Mouse (Mus musculus) liver, embryonic 18 days (tissue): Measurements from ENCODE around the gene Kera. TPM values are rescaled to one million over a fixed set of nuclear protein-coding genes. Genes with fewer than 3 reads are reported as not detected.

Experiments
- polyA plus RNA-seq: library from polyadenylated mRNA; depleted of rRNA; stranded (reverse); fragments of >200 nt; gene quantifications from 2 replicates; pipeline ENCODE4 v1.2.3, GENCODE M21; 2012; rRNA removed

The Kera gene
- polyA plus RNA-seq: not detected in 2 replicates

GRCm38 (mm10) chr10:97606579-97606978, at the start of gene Kera:
Gene Kera, plus strand, starts transcription at chr10:97606879.

GRCm38 (mm10) chr10:97564957-97565856, 41.5 kb upstream of the Kera start, which contains the start of gene Lum:
Gene Lum, plus strand, starts transcription at chr10:97565128.

DNA sequence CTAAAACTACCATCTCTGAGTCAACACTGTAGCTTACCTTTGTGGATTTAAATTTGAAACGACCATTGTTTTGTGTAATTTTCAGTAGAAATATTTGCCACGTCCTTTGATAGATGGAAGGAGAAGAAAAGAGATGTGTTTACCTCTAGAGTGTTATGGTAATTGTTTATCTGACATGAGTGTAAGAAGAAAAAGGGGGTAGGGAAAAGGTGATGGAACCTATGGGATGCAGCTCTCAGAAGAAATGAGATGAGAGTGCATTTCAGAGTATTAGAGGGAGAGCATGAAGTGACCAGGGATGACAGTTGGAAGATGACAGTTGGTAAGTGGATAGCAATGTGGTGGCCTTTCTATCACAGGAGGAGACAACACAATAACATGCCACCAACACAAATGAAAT, 37.1 kb downstream of the Kera start, which contains the start of gene Epyc:
Gene Epyc, plus strand, starts transcription at position 301 of the 400 bp plus-strand sequence.

Other genes with a start within 250 kb of the Kera start
- gene Dcn, start 127.3 kb upstream of the Kera start, polyA plus RNA-seq: 88.6 and 90.8 TPM in 2 replicates
- gene Lum, start 41.8 kb upstream of the Kera start, polyA plus RNA-seq: 20.1 and 20.8 TPM in 2 replicates
- not detected in 2 replicates for gene Epyc, start 37.2 kb downstream of the Kera start, polyA plus RNA-seq
- not detected in 2 replicates for gene Ccer1, start 86.2 kb downstream of the Kera start, polyA plus RNA-seq
- gene C030005K15Rik, start 119.9 kb downstream of the Kera start, polyA plus RNA-seq: not detected in 2 replicates